Mouse (Mus musculus) G1E (cell line): ENCODE measurements at regions not wholly inside any gene's neighbourhood (a gene's known extent, or its start where the extent isn't known, plus 50 kb on each side); places are given as distances from the start of the nearest gene placed in this dataset.
"Not testable (repeated sequence)": the region's sequence is repeated elsewhere in the genome, so short reads cannot be mapped to it uniquely, and the experiment has no call there.

Source experiments
- ATAC-seq: 2 replicates; pipeline ENCODE4 v1.8.0; 2016; ENCODE audit warnings: mild to moderate bottlenecking; ENCODE audit not compliant: insufficient number of reproducible peaks, poor library complexity, low FRiP score, severe bottlenecking; ENCODE audit errors: extremely low read depth
- DNase-seq: peaks from one replicate; pipeline ENCODE4 v3.0.0; 2012; ENCODE audit warnings: low spot score
- H3K27me3 ChIP-seq: 2 replicates; pipeline ENCODE4 v1.6.1; 2012; ENCODE audit warnings: mild to moderate bottlenecking, low read length, inconsistent platforms; ENCODE audit not compliant: insufficient read depth
- H3K36me3 ChIP-seq: replicated peaks from 2 replicates; pipeline ENCODE3; 2012; ENCODE audit warnings: mild to moderate bottlenecking, inconsistent platforms
- H3K4me1 ChIP-seq: 2 replicates; pipeline ENCODE4 v1.6.1; 2012; ENCODE audit warnings: low read depth, low read length, inconsistent platforms, mixed read lengths; ENCODE audit not compliant: insufficient read depth
- H3K4me3 ChIP-seq: 2 replicates; pipeline ENCODE4 v1.5.1; 2012; ENCODE audit warnings: low read depth, mild to moderate bottlenecking, inconsistent platforms, low read length, moderate library complexity, mixed read lengths
- H3K9me3 ChIP-seq: replicated peaks from 2 replicates; pipeline ENCODE4 v1.6.1; 2012; ENCODE audit warnings: inconsistent platforms
- CTCF ChIP-seq: IDR thresholded peaks from 2 replicates; pipeline ENCODE4 v1.5.1; 2012; ENCODE audit warnings: low read depth, low read length, inconsistent platforms, mixed read lengths
- GATA1 ChIP-seq: IDR thresholded peaks from 2 replicates; pipeline ENCODE4 v1.6.1; 2012; ENCODE audit warnings: borderline replicate concordance, low read length, inconsistent platforms, mixed read lengths
- GATA2 ChIP-seq: IDR thresholded peaks from 2 replicates; pipeline ENCODE4 v1.6.1; 2012; ENCODE audit warnings: low read depth, low read length, inconsistent platforms, borderline replicate concordance
- POLR2AphosphoS5 ChIP-seq: IDR thresholded peaks from 2 replicates; pipeline ENCODE4 v1.6.1; 2012; ENCODE audit warnings: low read depth, low read length, inconsistent platforms; ENCODE audit not compliant: insufficient replicate concordance
- TAL1 ChIP-seq: conservative IDR thresholded peaks from 2 replicates; pipeline ENCODE4 v1.6.1; 2012; ENCODE audit warnings: low read depth, low read length, inconsistent platforms, mixed read lengths

GRCm38 (mm10) chr4:35322432-35323173 lies 96.6 kb upstream of the C9orf72 start:
- no peaks in the 10 kb centered on the region for H3K36me3 ChIP-seq
- H3K9me3 ChIP-seq, result no peaks in the 10 kb centered on the region
- H3K4me1 ChIP-seq, result no peaks in the 10 kb centered on the region
- H3K4me3 ChIP-seq, result no peak overlapping the region
- H3K27me3 ChIP-seq, result peaks cover 2% of the 10 kb centered on the region; the same call in 1 of the 2 replicates
- TF ChIP-seq TAL1 (no peak), GATA1 (no peak), GATA2 (no peak), POLR2AphosphoS5 (no peak), CTCF (no peak)
- ATAC-seq, result no peak
- no peak for DNase-seq

DNA sequence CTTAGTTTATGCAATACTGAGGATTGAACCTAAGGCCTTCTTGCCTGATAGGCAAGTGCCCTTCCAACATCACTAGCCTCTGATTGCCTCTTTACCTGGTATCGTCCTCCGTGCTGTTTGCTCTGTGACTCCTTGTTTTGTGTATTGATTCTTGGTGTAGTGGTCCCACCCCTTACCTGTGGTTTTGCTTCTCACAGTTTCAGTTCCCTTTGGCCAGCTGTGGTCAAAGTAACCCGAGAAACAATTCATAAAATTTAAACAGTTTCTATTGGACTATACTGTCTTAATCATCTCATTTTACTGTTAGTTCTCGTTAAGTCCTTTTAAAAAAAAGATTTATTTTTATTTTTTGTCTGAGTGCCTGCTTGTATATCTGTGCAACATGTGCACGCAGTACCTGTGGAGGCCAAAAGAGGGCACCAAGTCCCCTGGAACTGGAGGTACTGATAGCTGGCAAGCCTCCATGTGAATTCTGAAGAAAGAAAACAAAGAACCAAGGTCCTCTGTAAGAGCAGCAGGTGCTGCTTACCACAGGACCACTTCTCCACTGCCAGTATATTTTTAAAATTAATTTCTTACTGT lies 84.5 kb upstream of the C9orf72 start:
- ATAC-seq (no peak), DNase-seq (no peak)
- H3K4me1 ChIP-seq, result no peaks in the 10 kb centered on the region
- H3K36me3 ChIP-seq, result no peaks in the 10 kb centered on the region
- no peaks in the 10 kb centered on the region for H3K9me3 ChIP-seq
- H3K4me3 ChIP-seq, result no peak overlapping the region
- TF ChIP-seq POLR2AphosphoS5 (no peak), TAL1 (no peak), GATA1 (no peak), GATA2 (no peak)
- no peaks in the 10 kb centered on the region; the same call in 1 of the 2 replicates for H3K27me3 ChIP-seq

- Histone ChIP-seq H3K4me1 (no peaks in the 10 kb centered on the region), H3K27me3 (no peaks in the 10 kb centered on the region; the same call in 1 of the 2 replicates), H3K36me3 (no peaks in the 10 kb centered on the region), H3K4me3 (no peak overlapping the region), H3K9me3 (no peaks in the 10 kb centered on the region)
- DNase-seq, result no peak
- ATAC-seq, result no peak
- no peak for TF ChIP-seq GATA2
- no peak for TF ChIP-seq GATA1
- no peak for TF ChIP-seq POLR2AphosphoS5
- no peak for TF ChIP-seq CTCF
- TF ChIP-seq TAL1, result no peak
These were observed 82.2 kb upstream of the C9orf72 start for GRCm38 (mm10) chr4:35308221-35308620.

DNA sequence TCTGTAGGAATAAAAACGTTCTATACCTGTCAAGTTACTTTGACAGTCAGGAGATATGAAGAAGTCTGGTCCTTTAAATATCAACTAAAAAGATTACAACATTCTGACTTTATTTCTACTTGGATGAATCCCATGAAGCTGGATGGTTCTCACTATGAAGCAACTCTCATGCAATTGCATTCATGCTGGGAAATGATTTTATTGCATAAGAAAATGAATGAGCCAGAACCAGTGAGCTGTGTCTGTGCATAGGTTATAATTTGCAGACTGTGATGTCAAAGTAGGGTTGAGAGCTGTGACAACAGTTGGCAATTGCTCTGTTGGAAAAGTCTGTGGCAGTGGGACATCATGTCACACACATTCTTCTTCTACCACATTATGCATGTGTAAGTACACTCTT lies 79.2 kb upstream of the C9orf72 start:
- H3K9me3 ChIP-seq, result no peaks in the 10 kb centered on the region
- no peaks in the 10 kb centered on the region for H3K27me3 ChIP-seq
- H3K4me1 ChIP-seq, result no peaks in the 10 kb centered on the region
- TF ChIP-seq CTCF, result no peak
- TF ChIP-seq TAL1, result no peak
- TF ChIP-seq GATA2, result no peak
- TF ChIP-seq GATA1, result no peak
- TF ChIP-seq POLR2AphosphoS5, result no peak
- H3K4me3 ChIP-seq, result no peak overlapping the region
- DNase-seq, result no peak
- ATAC-seq, result no peak
- no peaks in the 10 kb centered on the region for H3K36me3 ChIP-seq

DNA sequence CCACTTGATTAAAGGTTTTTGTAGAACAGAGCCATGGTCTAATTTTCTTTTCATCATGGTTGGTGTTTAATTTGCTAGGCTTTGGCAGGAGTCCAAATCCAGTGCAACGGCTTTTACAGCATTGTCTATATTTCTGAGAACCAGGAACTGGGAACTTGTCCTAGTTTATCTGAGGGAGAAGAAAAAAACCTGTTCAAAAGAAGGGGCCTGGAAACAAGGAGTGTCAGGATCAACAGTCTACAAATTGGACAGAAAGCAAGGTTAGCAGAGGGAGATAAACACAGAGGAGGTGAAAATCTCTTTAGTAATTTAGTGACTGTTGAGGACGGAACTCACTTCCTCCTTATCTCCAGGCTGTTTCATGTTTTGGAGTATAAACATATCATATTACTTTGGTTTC lies 74.9 kb upstream of the C9orf72 start:
- TF ChIP-seq POLR2AphosphoS5 (no peak), TAL1 (no peak), GATA1 (no peak), CTCF (no peak), GATA2 (no peak)
- DNase-seq (no peak), ATAC-seq (no peak)
- Histone ChIP-seq H3K4me3 (no peak overlapping the region), H3K4me1 (no peaks in the 10 kb centered on the region), H3K27me3 (peaks cover 7% of the 10 kb centered on the region; the same call in 1 of the 2 replicates), H3K9me3 (no peaks in the 10 kb centered on the region), H3K36me3 (no peaks in the 10 kb centered on the region)

GRCm38 (mm10) chr4:35300374-35300773 lies 74.4 kb upstream of the C9orf72 start:
- H3K4me1 ChIP-seq, H3K27me3 ChIP-seq, H3K9me3 ChIP-seq, H3K4me3 ChIP-seq, ATAC-seq, H3K36me3 ChIP-seq, DNase-seq: not testable (repeated sequence)

- DNase-seq, result no peak
These were observed 58.6 kb upstream of the C9orf72 start for GRCm38 (mm10) chr4:35284611-35285010.

More at GRCm38 (mm10) chr4:35284611-35285010, 58.6 kb upstream of the C9orf72 start:
- ATAC-seq, result no peak
- H3K36me3 ChIP-seq, result no peaks in the 10 kb centered on the region
- no peak overlapping the region for H3K4me3 ChIP-seq
- no peaks in the 10 kb centered on the region for H3K9me3 ChIP-seq
- no peaks in the 10 kb centered on the region for H3K27me3 ChIP-seq
- TF ChIP-seq CTCF (no peak), POLR2AphosphoS5 (no peak), GATA1 (no peak), TAL1 (no peak), GATA2 (no peak)
- no peaks in the 10 kb centered on the region for H3K4me1 ChIP-seq
